Mouse (Mus musculus) adrenal gland, postnatal 36 days (tissue): ENCODE data around the gene 1700008P02Rik. TPM values are rescaled to one million over a fixed set of nuclear protein-coding genes. Genes with fewer than 3 reads are reported as not detected.
"Not testable (repeated sequence)": the region's sequence is repeated elsewhere in the genome, so short reads cannot be mapped to it uniquely, and the experiment has no call there.

Experiments
- DNase-seq, 2 experiments: peaks; one replicate each; pipeline ENCODE4 v3.0.0; 2021; ENCODE audit warnings: mixed read lengths in 1 of 2
- long read RNA-seq, 2 experiments: library from polyadenylated mRNA; stranded (forward); transcript quantifications; one replicate each; pipeline ENCODE4 v2.0.0; 2021; ENCODE audit warnings: borderline sequencing depth in 2 of 2
- total RNA-seq, 2 experiments: library from RNA; stranded (reverse); gene quantifications; 2 replicates each; pipeline ENCODE4 v1.2.3; 2021

The 1700008P02Rik gene
- not detected for total RNA-seq
- long read RNA-seq, experiment 1, result 0 reads
- long read RNA-seq, experiment 2, result 0 reads

DNA sequence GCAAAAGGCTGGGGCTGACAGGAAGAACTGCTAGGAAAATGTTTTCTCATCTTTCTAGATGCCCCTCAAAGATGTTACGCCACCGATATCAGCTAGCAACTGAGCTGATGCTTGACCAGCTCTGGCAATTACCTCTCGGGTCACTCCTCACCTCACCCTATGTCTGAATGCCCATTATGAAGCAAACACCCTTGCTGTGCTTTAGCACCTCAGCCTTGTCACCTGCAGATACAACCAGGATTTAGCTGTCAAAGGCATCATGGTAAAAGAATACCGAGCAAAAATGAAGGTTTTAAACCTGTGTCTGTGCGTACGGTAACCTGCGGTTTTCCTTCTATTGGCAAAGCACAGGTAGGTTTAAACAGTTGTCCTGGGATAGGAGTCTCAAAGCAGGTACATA, at the start of gene 1700008P02Rik:
1700008P02Rik (minus strand) TSS at position 101 of the 400 bp plus-strand sequence.
- no peak for DNase-seq

DNA sequence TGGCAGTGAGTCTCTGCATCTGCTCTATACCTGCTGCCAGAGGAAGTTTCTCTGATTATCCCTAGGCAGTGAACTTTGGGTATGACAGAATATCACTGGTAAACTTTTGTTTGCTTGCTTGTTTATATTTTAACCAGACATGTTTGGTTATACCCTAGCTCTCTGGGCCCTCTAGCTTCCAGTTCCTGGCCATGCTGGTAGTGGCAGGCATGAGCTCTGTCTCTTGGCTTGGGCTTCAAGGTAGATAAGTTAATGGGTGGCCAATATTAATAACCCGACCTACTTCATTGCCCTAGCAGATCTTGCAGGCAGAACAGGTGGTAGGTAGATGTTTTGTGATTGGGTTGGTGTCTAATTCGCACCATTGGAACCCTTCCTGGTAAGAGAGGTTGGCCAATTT, 29.2 kb upstream of the 1700008P02Rik start:
- no peak for DNase-seq

DNA sequence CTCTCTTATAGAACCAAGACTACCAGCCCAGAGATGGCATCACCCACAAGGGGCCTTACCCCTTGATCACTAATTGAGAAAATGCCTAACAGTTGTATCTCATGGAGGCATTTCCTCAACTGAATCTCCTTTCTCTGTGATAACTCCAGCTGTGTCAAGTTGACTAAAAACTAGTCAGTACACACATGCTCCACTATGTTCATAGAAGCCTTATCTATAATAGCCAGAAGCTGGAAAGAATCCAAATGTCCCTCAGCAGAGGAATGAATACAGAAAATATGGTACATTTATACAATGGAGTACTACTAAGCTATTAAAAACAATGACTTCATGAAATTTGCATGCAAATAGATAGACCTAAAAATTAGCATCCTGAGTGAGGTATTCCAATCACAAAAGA, 17.9 kb upstream of the 1700008P02Rik start:
- not testable (repeated sequence) for DNase-seq

DNA sequence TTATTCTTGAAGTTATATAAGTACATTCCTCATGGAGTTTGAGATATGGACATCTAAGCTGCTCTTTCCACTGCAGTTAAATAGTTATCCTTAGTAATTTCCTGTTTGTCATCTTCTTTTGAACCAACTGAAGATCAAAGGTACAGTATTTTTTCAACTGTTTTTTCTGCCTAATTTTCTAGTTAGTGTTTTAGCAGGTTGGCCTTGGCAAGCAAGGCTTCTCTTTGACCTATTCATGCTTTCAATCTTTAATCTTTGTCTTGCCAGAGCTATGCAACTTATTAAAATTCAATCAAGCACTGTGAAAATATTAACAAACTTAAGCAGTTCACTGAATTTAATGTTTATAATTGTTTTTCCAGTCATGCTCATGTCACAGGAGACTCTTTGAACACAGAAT, 14.0 kb upstream of the 1700008P02Rik start:
- no peak for DNase-seq

DNA sequence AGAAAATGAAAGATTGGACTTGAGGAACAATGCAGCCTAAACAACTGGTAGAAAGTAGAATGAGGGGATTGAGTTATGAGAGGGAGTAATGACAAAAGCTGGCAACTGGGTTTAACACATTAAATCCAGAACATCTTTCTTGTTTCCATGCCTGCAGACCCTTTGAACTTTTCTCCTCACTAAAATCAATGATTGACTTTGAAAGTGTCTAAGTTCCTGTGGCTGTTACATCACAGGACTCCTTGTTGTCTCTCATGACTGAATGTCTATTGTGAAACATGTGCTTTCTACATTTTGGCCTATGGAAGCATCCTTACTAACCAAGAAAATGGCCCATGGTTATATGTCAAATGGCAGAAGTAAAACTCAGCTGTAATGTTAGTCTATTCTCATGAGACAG, 2.4 kb downstream of the 1700008P02Rik start:
- no peak for DNase-seq
